Mouse (Mus musculus) small intestine, adult 2 months (tissue): ENCODE measurements around the gene Scai.

Source experiments
- CTCF ChIP-seq: fragments of 200-500 bp; IDR thresholded peaks from 2 replicates; pipeline ENCODE4 v1.5.1; 2012; ENCODE audit warnings: low read depth, mild to moderate bottlenecking, control low read depth, inconsistent platforms, low read length, moderate library complexity, mixed read lengths; ENCODE audit not compliant: insufficient replicate concordance, insufficient read length; ENCODE audit errors: extremely low read depth
- POLR2A ChIP-seq: fragments of 200-500 bp; IDR thresholded peaks from 2 replicates; pipeline ENCODE4 v1.6.1; 2012; ENCODE audit warnings: low read depth, mild to moderate bottlenecking, control low read depth, inconsistent platforms, low read length, moderate library complexity

- TF ChIP-seq CTCF (no peak), POLR2A (no peak)
These were observed 42.5 kb downstream of the Scai start for GRCm38 (mm10) chr2:39148075-39148474.
